Mouse (Mus musculus): ENCODE measurements at regions not wholly inside any gene's neighbourhood (a gene's known extent, or its start where the extent isn't known, plus 50 kb on each side); places are given as distances from the start of the nearest gene placed in this dataset.

- Histone ChIP-seq H3K36me3 (no peaks in the 10 kb centered on the region), H3K27me3 (peaks cover 41% of the 10 kb centered on the region), H3K4me1 (no peaks in the 10 kb centered on the region), H3K4me2 (replicated peaks) (no peak overlapping the region), H3K9me3 (replicated peaks) (no peaks in the 10 kb centered on the region), H3K4me3 (no peak overlapping the region), H3K9ac (no peak overlapping the region), H3K27ac (no peak overlapping the region)
- WGBS: 65% methylated on average over 4 of the region's 4 CpGs
- no peak for ATAC-seq (ENCODE audit: low FRiP score)
These were observed 124.6 kb upstream of the Bcor start for GRCm38 (mm10) chrX:12284741-12285140.

- Histone ChIP-seq H3K27ac (no peak overlapping the region), H3K4me1 (no peaks in the 10 kb centered on the region), H3K4me3 (no peak overlapping the region), H3K9ac (no peak overlapping the region), H3K4me2 (replicated peaks) (no peak overlapping the region), H3K36me3 (no peaks in the 10 kb centered on the region), H3K27me3 (peaks cover 43% of the 10 kb centered on the region), H3K9me3 (replicated peaks) (no peaks in the 10 kb centered on the region)
- 29% methylated on average over 5 of the region's 5 CpGs for WGBS
- ATAC-seq (ENCODE audit: low FRiP score): no peak
These were observed 125.0 kb upstream of the Bcor start for GRCm38 (mm10) chrX:12285141-12285540.

- Histone ChIP-seq H3K4me2 (replicated peaks) (0 out of 2 replicates have a peak overlapping the region, but pooled peaks have one; percentile 13), H3K4me1 (no peaks in the 10 kb centered on the region), H3K27ac (no peak overlapping the region), H3K9ac (no peak overlapping the region), H3K4me3 (no peak overlapping the region), H3K27me3 (peaks cover 49% of the 10 kb centered on the region), H3K36me3 (no peaks in the 10 kb centered on the region), H3K9me3 (replicated peaks) (no peaks in the 10 kb centered on the region)
- WGBS: 20% methylated on average over 24 of the region's 24 CpGs
- ATAC-seq (ENCODE audit: low FRiP score): no peak
These were observed 126.1 kb upstream of the Bcor start for GRCm38 (mm10) chrX:12285976-12286909.

- Histone ChIP-seq H3K27me3 (peaks cover 49% of the 10 kb centered on the region), H3K27ac (no peak overlapping the region), H3K4me1 (no peaks in the 10 kb centered on the region), H3K4me2 (replicated peaks) (0 out of 2 replicates have a peak overlapping the region, but pooled peaks have one; percentile 13), H3K36me3 (no peaks in the 10 kb centered on the region), H3K9me3 (replicated peaks) (no peaks in the 10 kb centered on the region), H3K4me3 (no peak overlapping the region), H3K9ac (no peak overlapping the region)
- ATAC-seq (ENCODE audit: low FRiP score): no peak
- WGBS: 22% methylated on average over 18 of the region's 18 CpGs
These were observed 126.9 kb upstream of the Bcor start for GRCm38 (mm10) chrX:12286910-12287522.

DNA sequence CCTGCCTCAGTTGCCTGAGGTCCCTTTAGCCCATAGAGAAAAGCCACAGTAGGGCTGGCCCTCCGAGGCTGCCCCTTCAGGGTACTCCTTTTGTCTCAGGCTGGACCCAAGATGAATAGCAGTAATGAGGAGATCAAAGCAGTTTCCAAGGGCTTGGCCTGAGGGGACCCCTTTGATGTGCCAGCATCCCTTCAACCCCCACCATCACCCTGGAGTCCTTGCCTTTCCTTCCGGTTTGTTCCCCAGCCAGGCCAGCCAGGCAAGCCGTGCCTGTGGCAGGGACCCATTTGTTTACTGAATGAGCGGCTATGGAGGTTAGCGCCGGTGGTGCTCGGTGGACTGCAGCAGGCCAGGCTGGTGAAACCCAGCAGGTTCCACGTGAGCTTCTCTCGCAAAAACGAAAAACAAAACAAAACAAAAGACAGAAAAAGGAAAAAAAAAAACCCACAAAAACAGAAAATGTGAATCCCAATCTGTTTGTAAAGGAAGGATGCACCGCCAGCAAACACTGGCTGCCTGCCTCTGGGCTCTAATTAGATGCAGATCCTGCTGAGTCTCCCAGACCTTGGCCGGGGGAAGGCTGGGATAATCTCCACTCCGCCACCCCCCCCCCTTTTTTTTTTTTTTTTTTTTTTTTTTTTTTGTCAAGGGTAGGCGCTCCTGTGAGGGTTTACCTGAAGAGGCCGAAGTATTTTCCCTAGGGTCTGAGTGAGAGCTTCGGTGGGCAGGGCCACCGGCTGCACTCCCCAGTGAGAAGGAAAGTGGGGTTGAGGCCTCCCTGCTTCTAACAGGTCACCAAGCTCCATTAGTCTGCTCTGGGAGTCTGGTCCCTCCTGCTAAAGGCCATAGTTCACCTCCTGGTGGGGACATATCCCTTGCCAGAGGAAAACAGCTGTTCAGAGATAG, 127.8 kb upstream of the Bcor start:
- Histone ChIP-seq H3K9me3 (replicated peaks) (no peaks in the 10 kb centered on the region), H3K4me1 (no peaks in the 10 kb centered on the region), H3K27ac (no peak overlapping the region), H3K4me3 (no peak overlapping the region), H3K9ac (no peak overlapping the region), H3K4me2 (replicated peaks) (no peak overlapping the region), H3K36me3 (no peaks in the 10 kb centered on the region), H3K27me3 (peaks cover 53% of the 10 kb centered on the region)
- 16% methylated on average over 16 of the region's 17 CpGs for WGBS
- ATAC-seq (ENCODE audit: low FRiP score): no peak

- Histone ChIP-seq H3K27me3 (peaks cover 56% of the 10 kb centered on the region), H3K4me2 (replicated peaks) (no peak overlapping the region), H3K27ac (no peak overlapping the region), H3K36me3 (no peaks in the 10 kb centered on the region), H3K4me1 (no peaks in the 10 kb centered on the region), H3K4me3 (no peak overlapping the region), H3K9ac (no peak overlapping the region), H3K9me3 (replicated peaks) (no peaks in the 10 kb centered on the region)
- 30% methylated on average over 5 of the region's 5 CpGs for WGBS
- no peak for ATAC-seq (ENCODE audit: low FRiP score)
These were observed 128.5 kb upstream of the Bcor start for GRCm38 (mm10) chrX:12288562-12289117.

GRCm38 (mm10) chrX:12293146-12293545, 133.0 kb upstream of the Bcor start:
- ATAC-seq (ENCODE audit: low FRiP score): no peak
- Histone ChIP-seq H3K36me3 (no peaks in the 10 kb centered on the region), H3K4me3 (no peak overlapping the region), H3K4me2 (replicated peaks) (no peak overlapping the region), H3K9ac (no peak overlapping the region), H3K9me3 (replicated peaks) (no peaks in the 10 kb centered on the region), H3K27ac (no peak overlapping the region), H3K4me1 (0 out of 2 replicates have a peak, but pooled peaks cover 2% of the 10 kb centered on the region), H3K27me3 (peaks cover 42% of the 10 kb centered on the region)
- 7% methylated on average over 2 of the region's 2 CpGs for WGBS

- Histone ChIP-seq H3K27ac (no peak overlapping the region), H3K9ac (no peak overlapping the region), H3K4me3 (no peak overlapping the region), H3K36me3 (no peaks in the 10 kb centered on the region), H3K27me3 (peaks cover 32% of the 10 kb centered on the region), H3K9me3 (replicated peaks) (no peaks in the 10 kb centered on the region), H3K4me2 (replicated peaks) (no peak overlapping the region), H3K4me1 (0 out of 2 replicates have a peak, but pooled peaks cover 2% of the 10 kb centered on the region)
- ATAC-seq (ENCODE audit: low FRiP score): no peak
- 45% methylated on average over 6 of the region's 9 CpGs for WGBS
These were observed 134.3 kb upstream of the Bcor start for GRCm38 (mm10) chrX:12294452-12294851.

DNA sequence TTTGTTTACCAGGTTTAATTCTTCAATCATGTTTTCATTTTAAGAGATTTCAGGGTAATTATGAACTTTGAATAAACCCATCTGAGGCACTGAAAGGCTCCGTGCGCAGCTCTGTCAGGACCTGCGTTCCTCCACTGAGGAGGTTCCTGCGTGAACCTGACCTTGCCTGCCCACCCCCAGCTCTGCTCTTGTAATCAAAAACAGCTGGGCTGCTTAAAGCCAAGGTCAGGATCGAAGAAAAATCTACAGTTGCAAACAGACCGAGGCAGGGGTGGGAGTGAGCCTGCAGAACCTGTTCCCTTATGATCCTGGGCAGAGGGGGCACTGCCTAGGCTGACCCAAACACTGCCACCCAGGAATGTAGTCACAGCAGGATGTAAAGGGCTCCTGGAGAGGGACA, 134.8 kb upstream of the Bcor start:
- no peaks in the 10 kb centered on the region for H3K36me3 ChIP-seq
- 0 out of 2 replicates have a peak, but pooled peaks cover 2% of the 10 kb centered on the region for H3K4me1 ChIP-seq
- H3K9me3 ChIP-seq (replicated peaks): no peaks in the 10 kb centered on the region
- ATAC-seq (ENCODE audit: low FRiP score): no peak
- H3K9ac ChIP-seq: no peak overlapping the region
- H3K4me2 ChIP-seq (replicated peaks): no peak overlapping the region
- no peak overlapping the region for H3K27ac ChIP-seq
- H3K4me3 ChIP-seq: no peak overlapping the region
- H3K27me3 ChIP-seq: peaks cover 28% of the 10 kb centered on the region
- WGBS: 39% methylated on average over 6 of the region's 6 CpGs

GRCm38 (mm10) chrX:12296264-12297053, 136.3 kb upstream of the Bcor start:
- Histone ChIP-seq H3K4me3 (no peak overlapping the region), H3K36me3 (no peaks in the 10 kb centered on the region), H3K9me3 (replicated peaks) (no peaks in the 10 kb centered on the region), H3K27ac (no peak overlapping the region), H3K9ac (no peak overlapping the region), H3K4me2 (replicated peaks) (no peak overlapping the region), H3K4me1 (0 out of 2 replicates have a peak, but pooled peaks cover 2% of the 10 kb centered on the region), H3K27me3 (peaks cover 22% of the 10 kb centered on the region)
- ATAC-seq (ENCODE audit: low FRiP score): 0 out of 2 replicates have a peak, but pooled peaks have one; percentile 38
- 67% methylated on average over 9 of the region's 9 CpGs for WGBS

GRCm38 (mm10) chrX:12298609-12299008, 138.5 kb upstream of the Bcor start:
- 0 out of 2 replicates have a peak, but pooled peaks cover 2% of the 10 kb centered on the region for H3K4me1 ChIP-seq
- H3K36me3 ChIP-seq: no peaks in the 10 kb centered on the region
- 82% methylated on average over 5 of the region's 5 CpGs for WGBS
- no peak overlapping the region for H3K4me3 ChIP-seq
- no peak overlapping the region for H3K4me2 ChIP-seq (replicated peaks)
- no peak for ATAC-seq (ENCODE audit: low FRiP score)
- H3K27me3 ChIP-seq: peaks cover 17% of the 10 kb centered on the region
- no peak overlapping the region for H3K27ac ChIP-seq
- no peak overlapping the region for H3K9ac ChIP-seq
- no peaks in the 10 kb centered on the region for H3K9me3 ChIP-seq (replicated peaks)

Measured in hindbrain, embryonic 12.5 days (tissue).